Mouse (Mus musculus): Measurements from ENCODE around the gene Rbfox1.

Gene Rbfox1

DNA sequence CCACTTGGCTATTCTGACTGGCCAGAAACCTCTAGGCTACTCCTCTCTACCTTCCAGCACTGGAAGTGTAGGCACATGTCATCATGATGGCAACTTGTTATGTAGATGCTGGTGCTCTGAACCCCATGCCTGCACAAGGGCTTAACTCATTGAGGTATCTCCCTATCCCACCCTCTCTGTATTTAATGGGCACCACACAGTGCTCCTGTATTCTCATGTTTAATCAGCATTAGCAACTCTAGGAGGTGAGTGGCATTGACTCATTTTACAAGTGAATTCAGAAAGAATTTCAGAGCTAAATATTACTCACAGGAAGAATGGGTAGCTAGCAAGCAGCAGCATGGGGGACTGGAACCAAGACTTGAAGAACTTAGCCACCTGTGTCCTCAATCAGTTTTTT lies 321.3 kb downstream of the Rbfox1 start:
- peak; percentile 95 for DNase-seq (ENCODE audit: low read depth, low spot score)

DNA sequence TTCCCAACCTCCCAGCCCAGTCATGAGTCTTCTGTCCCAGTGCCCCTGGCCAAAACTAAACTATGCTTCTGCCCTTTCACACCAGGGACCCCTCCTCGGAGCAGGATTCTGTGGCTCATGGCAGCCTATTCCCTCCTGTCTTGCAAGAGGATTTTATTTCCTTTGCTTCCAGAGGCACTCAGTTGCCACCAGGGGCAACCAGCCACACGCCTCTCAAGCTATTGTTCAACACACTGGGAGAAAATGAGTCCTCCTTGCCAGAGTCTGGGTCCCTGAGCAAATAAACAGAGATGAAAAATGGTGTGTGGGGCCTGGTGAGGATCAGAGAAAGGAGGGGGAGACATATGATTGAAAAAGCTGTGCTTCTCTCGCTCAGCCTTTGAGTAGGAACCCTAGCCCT lies 327.8 kb downstream of the Rbfox1 start:
- DNase-seq (ENCODE audit: low read depth, low spot score): peak; percentile 40

DNA sequence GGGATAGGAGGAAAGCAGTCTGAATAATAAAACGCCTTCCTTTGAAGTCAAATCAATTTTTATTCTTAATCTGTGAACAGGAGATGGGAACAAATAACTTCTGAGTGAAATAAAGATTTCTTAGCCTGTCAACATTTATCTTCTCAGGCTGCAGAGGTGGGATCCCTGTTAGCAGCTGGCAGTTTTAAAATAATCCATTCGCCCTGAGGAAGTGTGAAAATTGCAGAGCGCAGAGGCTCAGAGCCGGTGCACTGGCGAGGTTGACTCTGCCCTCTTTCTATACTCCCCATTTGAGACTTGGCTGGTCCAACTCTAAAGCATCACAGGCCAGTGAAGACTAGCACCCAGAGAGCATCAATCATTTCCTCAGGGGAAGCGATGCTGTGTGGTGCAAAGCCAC lies 342.3 kb downstream of the Rbfox1 start:
- DNase-seq (ENCODE audit: low read depth, low spot score): no peak

DNA sequence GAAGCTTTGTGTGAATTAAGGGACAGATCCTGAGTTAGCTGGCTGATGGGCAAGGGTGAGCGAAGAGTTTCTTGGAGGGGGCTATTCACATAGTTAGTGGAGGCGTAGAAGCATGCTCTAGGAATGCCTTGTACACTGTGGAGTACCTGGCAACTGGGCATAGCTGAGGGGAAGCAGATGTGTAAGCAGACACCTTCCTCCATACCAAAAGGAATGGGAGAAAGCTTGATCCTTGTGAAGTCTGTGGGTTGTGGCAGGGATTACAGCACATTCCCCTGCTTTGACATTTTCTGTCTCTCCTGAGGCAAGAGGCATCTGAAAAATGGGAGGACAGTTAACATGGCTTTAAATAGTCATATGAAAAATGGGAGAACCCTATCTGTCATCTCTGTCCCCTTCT lies 347.8 kb downstream of the Rbfox1 start:
- DNase-seq (ENCODE audit: low read depth, low spot score): no peak

DNA sequence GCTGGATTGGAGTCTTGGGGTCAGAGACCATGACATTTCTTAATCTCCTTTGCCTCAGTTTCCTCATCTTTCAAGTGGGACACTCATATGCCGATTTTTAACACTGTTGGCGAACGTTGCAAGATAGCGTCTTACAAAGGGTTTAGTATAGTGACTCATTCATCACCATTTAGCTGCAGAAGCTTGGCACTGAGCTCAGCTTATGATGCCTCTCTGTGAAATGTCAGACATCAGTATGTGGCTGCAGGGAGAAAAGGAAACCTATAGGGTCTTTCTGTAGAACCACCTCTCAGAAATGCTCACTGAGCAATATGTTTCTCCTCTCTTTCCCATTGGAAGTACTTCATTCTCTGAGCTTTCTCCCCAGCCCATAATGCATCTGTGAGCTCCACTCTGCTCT lies 356.2 kb downstream of the Rbfox1 start:
- DNase-seq (ENCODE audit: low read depth, low spot score): no peak

DNA sequence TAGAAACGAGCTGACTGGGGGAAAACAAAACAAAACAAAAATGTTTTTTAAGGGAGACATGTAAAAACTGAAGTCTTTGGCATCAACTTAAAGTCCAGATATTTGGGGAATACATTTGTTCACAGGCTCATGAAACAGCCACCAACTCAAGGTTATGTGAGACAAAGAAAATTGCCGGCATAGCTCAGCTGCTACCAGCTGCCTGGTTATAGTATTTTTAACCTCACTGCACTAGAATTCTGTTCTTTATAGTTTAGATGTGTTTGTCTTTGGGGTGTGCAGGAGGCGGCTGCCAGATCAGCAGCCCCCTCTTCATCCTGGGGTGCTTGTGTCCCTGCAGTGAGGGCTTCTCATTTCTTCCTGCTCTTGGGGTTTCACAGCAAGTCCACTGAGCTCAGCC lies 357.3 kb downstream of the Rbfox1 start:
- DNase-seq (ENCODE audit: low read depth, low spot score): no peak

DNA sequence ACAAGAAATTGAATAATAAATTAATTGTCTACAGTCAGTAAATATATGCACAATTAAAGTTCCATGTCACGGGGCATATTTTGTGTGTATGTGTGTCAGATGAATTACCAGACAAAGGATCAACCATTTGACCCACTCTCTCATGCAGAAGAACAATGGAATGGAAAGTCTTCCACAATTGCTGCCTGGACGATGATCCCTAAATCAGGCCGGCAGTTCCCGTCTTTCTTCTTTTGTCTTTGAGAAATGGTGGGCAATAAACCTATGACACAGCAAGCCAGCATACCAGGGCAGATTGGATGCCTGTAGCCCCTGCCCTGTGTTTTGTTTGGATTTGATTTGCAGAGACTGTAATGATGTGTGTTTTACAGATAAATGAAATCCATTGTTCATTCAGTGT lies 362.4 kb downstream of the Rbfox1 start:
- DNase-seq (ENCODE audit: low read depth, low spot score): no peak

DNA sequence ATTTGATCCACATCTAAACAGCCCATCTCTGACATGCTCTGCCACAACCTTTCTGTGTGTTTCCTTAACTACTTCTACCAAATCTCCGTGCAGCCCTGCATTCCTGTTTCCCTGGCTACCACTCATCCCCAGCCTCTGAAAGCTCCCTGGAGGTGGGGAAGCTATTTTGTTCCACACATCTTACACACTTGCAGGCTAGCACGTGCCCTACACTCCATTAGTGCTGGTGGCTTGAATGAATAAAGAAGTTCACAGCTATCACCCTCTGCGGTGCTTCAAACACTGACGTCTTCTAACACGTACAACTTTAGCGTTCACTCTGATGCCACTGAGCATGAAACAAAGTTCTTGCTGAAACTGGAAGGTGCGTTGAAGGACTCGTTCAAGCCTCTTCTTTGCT lies 379.4 kb downstream of the Rbfox1 start:
- peak; percentile 12 for DNase-seq (ENCODE audit: low read depth, low spot score)

DNA sequence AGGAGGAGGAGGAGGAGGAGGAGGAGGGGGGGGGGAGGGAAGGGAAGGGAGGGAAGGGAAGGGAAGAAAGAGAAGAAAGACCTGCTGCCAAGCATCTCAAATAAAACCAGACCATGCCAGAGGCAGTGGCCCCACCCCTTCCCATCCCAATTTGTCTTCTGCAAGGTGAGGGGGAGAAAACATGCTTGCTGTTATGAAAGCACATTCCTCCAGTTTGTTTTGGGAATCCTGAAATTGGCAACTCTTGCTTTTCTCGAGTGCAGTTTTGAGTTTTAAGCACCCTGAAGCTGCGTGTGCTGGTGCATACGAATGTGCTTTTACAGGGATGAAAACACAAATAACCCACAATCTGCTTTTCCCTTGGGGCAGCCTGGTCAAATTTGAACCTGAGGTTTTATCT lies 380.5 kb downstream of the Rbfox1 start:
- no peak for DNase-seq (ENCODE audit: low read depth, low spot score)

DNA sequence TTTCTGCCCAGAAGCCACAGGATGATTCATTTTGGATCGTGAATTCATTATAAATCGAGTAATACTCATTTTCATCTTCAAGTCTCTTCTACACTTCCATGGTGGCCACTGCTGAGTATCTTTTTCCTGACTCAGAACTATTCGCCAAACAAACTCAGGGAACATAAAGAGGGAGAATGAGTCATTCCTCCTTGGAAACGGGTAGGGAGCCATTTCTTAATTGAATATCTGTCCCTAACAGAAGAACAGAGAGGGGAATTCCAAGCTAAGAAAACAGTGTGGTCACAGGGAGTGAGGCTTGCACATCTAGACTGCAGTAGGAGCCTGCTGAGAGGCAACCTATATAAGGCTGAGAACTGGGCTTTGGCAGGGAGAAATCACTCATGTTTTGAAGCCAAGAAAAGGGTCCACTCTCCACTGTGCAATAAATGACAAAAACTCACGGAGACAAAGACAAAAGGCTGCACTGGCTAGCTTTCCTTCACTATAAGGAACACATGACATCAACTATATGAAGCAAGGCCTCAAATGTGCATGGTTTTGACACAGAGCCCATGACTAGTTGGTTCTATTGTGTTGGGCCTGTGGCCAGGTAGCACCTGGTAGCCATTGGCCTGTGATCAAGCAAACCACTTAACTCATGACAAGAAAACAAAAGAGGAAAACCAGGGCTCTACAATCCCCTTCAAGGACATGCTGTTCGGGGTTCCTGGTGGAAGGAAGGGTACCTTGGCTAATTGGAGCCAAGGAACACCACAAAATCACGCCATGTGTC lies 386.6 kb downstream of the Rbfox1 start:
- no peak for DNase-seq (ENCODE audit: low read depth, low spot score)

DNA sequence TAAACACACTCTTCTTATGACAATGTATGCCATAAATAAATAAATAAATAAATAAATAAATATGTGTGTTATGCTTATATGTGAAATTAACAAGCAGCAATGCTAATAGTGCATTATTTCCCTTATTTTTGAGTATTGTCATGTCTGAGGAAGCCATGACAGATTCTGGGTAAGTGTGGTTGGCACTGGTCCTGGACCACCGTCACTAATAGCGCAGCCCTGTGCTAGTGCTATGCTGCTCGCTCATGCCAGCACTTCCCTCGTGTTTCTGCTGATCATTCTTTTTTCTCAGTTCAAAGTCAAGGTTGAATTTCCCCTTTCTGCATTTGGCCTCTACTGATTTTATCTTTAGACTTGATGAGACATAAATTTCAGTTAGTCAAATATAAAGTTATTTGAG lies 398.3 kb downstream of the Rbfox1 start:
- no peak for DNase-seq (ENCODE audit: low read depth, low spot score)

DNA sequence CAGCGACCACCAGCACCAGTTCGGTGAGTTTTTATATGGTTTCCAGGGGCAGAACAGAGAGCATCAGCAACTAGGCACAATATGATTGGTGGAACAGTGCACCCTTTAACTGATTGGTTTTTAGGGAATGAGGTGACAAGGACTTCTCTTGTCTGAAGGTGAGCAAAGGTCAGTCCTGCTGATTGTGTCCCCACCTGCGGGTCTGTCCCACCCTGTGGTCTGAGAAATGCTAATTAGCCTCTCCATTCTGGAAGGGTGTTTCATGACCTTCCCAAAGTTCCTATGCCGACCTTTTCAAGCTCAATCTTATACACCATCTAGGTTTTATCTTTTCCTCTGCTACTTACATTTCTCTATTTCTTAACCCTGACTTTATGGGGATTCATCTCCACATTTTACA lies 399.2 kb downstream of the Rbfox1 start:
- peak; percentile 83 for DNase-seq (ENCODE audit: low read depth, low spot score)

DNA sequence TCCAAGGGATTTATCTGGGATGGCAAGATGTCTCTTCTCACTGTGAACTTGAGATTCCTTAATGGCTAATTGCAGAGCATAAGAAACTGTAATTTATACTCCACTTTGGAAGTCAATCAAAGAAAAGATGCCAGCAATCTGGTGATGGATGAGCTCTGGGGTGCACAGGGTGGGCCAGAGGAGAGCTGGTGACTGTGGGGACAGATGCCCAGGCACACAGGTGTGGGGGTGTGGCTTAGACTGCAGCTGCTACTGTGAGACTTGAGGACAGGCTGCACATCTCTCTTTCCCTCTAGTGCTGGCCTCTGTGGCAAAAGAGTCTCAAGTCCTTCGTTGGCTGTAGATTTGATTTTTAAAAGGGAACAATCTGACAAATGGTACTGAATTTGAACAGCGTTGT lies 402.5 kb downstream of the Rbfox1 start:
- no peak for DNase-seq (ENCODE audit: low read depth, low spot score)

DNA sequence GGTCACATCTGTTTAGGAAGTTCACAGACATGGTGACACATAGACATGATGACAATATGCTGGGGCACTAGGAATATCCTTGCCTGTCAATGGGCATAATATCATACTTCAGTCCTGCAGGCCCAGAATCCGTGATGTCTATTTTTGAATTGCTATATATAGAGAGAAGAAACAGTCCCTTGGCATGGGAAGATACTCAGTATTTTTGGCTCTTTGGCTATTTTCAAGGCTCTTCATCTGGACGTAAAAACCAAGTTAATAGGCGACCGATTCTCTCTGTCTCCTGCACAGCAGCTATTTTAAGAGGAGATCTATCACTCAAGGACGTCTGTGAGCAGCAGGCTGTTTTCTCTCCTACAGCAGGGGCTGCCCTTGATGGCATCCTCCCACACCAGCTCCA lies 415.0 kb downstream of the Rbfox1 start:
- DNase-seq (ENCODE audit: low read depth, low spot score): no peak

DNA sequence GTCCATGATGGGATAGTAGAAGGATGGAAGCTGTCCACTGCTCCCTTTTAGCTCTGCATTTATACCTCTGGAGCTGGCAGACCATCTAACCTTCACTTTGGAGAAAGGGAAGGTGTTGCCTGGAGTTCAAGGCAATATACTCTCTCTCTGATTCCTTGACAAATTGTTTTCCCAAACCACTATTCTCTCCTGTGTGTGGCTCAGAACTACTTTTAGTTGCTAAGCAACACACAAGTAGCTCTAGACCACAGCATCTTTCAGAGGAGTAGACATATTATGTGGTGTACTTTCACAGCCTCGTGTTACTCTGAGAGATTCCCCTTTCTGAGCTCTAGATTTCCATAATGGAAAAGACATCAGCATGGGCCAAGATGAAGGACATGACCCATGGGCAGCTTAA lies 417.9 kb downstream of the Rbfox1 start:
- DNase-seq (ENCODE audit: low read depth, low spot score): no peak

DNA sequence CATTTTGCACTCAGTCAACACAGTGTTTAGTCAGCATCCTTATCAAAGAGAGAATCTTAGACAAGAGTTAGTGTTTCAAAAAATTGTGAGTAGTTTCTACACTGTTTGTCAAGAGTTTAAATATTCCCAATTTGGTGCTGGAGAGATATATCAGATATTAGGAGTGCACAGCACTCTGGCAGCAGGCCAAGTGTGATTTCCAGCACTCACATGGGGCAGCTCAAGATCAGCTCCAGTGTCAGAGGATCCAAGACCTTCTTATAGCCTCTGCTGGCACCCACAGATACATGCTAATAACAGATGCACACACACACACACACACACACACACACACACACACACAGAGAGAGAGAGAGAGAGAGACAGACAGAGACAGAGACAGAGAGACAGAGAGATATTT lies 424.8 kb downstream of the Rbfox1 start:
- no peak for DNase-seq (ENCODE audit: low read depth, low spot score)

DNA sequence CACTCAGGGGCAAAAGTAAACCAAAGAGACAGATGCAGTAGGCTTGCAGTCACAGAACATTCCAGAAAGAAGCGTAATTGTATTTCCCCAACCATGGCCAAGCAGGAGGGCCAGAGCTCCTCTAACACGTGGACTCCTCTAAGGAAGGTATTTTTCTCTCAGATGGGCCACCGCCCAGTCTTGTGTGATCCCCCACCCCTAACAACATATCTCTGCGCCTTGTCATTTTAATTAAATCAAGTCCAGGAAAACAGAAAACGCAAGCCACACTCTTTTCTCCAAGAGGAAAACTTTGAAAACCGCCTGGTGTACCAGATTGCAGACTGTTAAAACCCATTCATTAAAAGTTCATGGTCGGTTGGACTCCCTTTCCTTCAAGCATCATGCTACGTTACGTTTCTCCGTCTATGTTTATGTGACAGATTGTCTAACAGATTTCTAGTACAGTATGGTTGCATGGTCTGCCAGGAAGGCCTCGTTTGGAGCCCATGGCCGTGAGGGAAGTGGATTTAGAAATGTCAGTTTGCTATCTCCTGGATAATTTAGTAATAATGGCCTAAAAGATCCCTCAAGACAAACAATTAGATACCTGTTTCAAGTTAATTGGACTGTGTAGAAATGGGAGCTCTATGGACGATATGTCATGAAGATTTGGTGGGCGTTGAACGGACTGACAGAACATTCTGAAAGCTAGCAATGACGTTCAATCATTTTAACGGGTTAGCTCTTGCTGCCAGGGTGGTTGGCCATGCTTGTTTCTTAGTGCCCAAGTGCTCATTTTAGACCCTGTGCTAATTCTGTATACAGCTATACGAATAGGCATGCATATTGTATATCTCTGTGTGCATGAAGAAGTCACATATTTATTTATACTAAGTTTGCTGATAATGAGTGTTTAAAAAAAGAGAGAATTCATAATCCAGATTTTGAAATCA lies 425.9 kb downstream of the Rbfox1 start:
- DNase-seq (ENCODE audit: low read depth, low spot score): no peak

DNA sequence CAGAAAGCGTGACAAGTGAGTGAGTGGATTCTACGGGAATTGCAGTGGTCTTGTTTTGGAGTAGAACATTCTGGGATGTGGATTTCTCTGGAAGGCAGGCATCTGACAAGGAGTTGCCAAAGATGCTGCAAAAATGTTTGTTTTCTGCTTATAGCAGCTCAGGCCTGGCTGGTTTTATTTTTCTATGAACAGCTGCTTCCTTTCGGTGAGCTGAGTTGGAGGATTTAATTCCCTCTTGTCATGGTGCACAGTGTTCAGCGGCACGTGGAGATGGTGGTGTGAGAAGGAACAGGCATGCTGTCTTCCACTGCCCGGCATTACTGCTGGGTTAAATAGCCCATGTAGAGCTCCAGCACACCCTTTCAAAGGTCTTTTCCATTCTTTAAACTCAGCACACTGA lies 428.5 kb downstream of the Rbfox1 start:
- DNase-seq (ENCODE audit: low read depth, low spot score): no peak

DNA sequence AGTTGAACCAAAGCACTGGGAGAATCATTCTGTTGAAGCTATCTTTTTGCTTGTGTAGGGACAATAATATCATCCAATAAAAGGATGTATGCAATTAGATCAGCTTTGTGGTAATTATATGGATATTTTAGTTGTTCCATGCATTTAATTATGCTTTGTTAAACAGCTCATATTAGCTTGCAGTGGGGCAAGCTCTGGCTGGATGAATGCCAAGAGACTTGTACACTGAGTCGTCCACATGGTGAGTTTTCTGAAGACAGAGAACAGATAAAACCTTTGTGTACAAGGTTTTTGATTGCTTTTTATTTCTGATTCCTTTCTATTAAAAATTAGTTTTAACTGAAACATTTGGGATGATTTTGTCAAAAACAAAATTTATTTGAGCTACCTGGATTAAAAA lies 439.7 kb downstream of the Rbfox1 start:
- no peak for DNase-seq (ENCODE audit: low read depth, low spot score)

DNA sequence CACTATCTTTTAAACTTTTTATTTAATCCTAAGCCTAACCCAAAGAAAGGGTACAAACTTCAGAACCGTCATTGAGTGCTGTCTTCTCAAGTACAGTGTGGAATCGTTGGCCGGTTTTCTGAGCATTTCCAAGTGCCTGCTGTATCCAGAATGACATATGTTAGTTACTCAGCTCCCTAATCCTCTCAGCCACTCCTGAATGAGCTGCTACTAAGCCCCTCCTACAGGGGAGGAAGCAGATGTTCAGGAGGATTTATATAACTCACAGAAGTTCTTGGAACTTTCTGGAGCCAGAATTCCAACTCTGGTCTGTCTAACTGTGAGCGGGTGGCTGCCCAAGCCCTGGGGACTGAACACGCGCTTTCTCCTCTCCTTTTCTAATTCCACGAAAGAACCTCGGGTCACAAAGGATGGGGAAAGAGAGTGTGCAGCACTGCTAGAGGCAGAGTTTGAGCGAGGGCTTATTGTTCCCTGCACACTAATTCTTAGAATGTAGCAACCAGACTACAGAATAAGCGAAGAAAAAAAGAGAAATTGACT lies 446.3 kb downstream of the Rbfox1 start:
- no peak for DNase-seq (ENCODE audit: low read depth, low spot score)

DNA sequence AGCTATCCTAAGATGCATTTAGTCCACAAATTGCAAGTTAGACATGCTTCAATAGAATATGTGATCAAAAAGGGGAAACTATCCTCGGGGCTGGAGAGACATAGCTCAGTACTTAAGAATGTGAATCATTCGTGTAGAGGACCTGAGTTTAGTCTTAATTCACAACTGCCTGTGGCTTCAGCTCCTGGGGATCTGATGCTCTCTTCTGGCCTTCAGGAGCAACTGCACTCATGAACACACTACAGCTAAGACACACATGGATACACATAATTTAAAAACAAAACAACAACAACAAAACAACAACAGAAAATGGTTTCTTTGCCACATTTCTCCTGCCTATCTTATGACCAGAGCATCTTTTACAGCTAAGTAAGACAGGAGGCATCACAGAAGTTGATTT lies 448.1 kb downstream of the Rbfox1 start:
- peak; percentile 46 for DNase-seq (ENCODE audit: low read depth, low spot score)

DNA sequence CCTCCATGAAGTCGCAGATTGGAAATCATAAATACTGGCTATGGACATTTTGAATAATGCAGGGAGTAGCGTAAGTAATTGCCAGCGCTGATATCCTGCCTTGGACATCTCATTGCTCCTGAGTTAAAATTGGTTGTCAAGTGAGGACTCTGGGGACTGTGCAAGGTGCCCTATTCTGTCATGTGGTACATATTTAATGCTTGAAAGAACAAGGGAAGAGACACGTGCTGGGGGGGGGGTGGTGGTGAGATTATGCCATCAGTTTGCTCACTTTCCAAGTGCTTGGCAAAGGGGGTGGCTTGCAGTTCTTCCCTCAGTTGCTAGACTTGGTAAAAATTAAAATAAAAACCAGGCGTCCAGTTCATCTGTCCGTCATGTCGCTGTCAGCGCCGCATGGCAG lies 462.9 kb downstream of the Rbfox1 start:
- DNase-seq (ENCODE audit: low read depth, low spot score): no peak
